Mouse (Mus musculus) kidney, adult 11 months (tissue): ENCODE results near the gene Lbhd1.
"Not testable (repeated sequence)": the region's sequence is repeated elsewhere in the genome, so short reads cannot be mapped to it uniquely, and the experiment has no call there.

Experiments used
- DNase-seq: peaks from one replicate; pipeline ENCODE4 v3.0.0; 2022

Lbhd1 gene

GRCm38 (mm10) chr19:8872266-8872840 is 11.2 kb upstream of the Lbhd1 start:
- no peak for DNase-seq

DNA sequence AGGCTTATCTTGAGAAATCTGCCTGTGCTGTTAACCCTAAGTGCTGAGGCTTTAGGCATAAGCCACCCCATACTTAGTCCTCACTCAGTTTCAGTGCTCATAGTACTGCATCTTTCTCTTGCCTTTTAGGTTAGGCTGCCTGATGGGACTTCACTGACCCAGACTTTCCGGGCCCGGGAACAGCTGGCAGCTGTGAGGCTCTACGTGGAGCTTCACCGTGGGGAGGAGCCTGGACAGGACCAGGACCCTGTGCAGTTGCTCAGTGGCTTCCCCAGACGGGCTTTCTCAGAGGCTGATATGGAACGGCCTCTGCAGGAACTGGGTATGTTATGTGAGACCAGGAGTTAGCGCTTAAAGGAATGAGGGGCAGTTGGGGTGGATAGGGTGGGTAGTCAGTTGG is 8.5 kb upstream of the Lbhd1 start:
- no peak for DNase-seq

GRCm38 (mm10) chr19:8880311-8881033 is 3.1 kb upstream of the Lbhd1 start, which contains the start of gene Uqcc3:
TSS of gene Uqcc3 (minus strand) at chr19:8880923.
- peak; percentile 91 for DNase-seq

GRCm38 (mm10) chr19:8881034-8881392 is 2.5 kb upstream of the Lbhd1 start:
- no peak for DNase-seq

DNA sequence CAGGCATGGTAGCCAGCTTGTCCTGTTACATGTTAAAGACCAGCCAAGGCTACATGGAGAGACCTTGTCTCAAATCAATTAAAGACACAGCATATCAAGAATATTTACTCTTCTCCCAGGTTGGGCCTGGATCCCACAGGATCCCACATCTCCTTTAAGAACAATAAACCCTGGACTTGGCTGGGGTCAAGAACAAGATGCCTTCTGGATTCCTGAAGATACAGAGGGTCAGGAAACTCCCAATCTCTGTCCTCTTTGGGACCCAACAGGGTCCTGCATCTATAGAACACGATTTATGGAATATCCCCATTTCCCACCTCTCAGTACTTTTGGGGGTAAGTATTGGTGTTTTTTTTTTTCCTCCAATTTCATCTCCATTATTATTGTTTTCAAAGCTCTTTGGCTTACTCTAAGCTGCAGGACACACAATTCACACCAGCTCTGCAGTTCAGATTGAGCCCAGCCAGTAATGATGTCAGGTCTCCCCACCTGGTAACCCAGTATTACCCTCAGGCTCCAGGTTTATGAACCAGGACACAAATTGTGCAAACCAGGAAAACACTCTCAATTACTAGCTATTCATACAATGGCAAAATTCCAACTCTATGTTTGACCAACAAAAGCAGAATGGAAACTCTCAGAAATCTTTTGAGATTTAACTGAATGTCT is 3.5 kb downstream of the Lbhd1 start:
- no peak for DNase-seq

GRCm38 (mm10) chr19:8887585-8888463 is 4.3 kb downstream of the Lbhd1 start:
- DNase-seq, result no peak

DNA sequence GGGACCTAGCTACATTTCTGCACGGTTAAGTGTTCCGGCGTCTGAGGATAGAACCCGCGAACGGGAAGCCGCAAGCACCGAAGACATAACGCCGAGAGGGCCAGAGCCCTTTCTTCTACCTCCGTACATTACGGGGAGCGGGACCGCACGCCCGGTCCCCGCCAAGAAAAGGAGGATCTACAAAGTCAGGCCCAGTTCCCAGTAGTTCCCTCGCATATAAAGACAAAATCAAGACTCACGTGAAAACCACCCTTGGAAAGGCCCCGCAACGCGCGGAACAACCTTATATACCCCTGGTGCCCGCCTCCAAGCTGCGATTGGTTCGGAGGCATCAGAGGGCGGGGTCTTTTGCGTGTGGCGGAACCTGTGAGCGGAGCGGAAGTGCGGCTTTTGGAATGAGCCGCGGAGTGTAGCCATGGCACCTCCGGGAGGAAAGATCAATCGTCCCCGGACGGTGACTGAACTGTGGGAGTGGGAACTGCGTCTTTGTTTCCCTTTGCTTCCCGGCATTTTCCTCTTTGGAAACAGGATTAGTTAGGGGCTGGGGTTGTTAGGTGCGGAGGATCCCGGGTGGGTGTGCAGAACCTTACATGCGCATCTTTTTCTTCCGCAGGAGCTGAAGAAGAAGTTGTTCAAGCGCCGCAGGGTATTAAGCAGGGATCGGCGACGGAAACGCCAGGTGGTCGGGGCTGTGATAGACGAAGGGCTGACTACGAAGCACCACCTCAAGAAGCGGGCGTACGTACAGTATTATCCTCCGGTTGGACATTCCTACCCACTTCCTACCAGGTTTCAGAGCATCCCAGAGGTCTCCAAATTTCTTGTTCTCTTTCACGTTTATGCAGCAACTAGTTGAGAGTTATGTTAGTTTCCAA is 5.2 kb downstream of the Lbhd1 start, which contains the start of the genes 1810009A15Rik and Gm49416:
TSS of gene 1810009A15Rik (plus strand) at position 343 of the 875 bp plus-strand sequence.
TSS of gene Gm49416 (plus strand) at position 416 of the 875 bp plus-strand sequence.
- DNase-seq, result peak; percentile 93

DNA sequence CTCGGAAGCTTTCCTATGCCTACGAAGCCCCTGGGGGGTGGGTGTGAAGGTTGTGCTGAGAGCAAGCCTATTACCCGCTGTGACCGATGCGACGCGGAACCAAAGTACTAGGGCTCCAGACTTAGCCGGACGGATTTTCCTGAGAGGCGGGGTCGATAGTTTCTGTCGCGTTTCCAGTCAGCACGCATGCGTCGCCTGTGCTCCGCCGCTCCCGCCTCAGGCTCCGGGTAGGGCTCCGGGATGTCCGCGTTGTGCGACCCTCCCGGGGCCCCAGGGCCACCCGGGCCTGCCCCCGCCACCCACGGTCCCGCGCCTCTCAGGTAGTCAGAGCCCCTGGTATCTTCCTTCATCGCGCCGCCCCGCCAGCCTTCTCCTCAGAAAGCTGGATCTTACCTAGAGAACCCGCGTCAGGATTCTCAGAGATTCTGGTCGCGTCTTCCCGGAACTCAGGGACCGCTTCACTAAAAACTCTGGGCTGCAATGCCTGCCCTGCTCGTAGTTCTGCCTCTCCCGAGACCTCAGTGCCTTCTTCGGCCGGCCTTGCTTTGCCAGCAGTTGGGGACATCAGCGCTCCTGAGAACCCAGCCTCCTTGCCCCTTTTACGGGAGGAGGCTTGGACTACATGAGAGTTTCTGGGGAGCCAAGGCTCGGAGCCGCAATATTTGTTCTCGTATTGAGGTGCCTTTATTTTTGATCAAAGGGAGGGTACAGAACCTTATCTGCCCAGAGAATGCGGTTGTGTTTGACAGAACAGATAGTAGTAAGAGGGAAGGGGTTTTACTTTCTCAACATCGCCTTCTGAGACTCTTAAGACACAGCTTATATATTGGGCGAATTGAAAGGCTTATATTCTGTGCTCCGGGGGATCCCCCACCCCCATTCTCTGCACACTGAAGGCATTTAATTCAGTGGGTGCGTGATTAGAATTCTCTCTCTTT is 9.6 kb downstream of the Lbhd1 start, which contains the start of gene Ints5:
TSS of gene Ints5 (plus strand) at position 177 of the 938 bp plus-strand sequence.
- peak; percentile 75 for DNase-seq

- no peak for DNase-seq
These were observed 11.9 kb downstream of the Lbhd1 start for GRCm38 (mm10) chr19:8895397-8895960.

DNA sequence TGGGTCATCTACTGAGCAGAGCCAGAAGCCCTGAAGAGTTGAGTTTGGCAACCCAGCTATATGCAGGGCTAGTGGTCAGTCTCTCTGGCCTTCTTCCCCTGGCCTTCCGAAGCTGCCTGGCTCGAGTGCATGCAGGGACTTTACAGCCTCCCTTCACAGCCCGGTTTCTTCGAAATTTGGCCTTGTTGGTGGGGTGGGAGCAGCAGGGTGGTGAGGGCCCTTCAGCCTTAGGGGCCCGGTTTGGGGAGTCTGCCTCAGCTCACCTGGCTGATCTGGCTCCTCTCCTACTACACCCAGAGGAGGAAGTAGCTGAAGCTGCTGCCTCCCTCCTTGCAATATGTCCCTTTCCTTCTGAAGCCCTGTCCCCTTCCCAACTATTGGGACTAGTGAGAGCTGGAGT is 12.7 kb downstream of the Lbhd1 start:
- not testable (repeated sequence) for DNase-seq

- peak; percentile 55 for DNase-seq
These were observed 13.8 kb downstream of the Lbhd1 start for GRCm38 (mm10) chr19:8897211-8897864.

- peak; percentile 96 for DNase-seq
These were observed 14.4 kb downstream of the Lbhd1 start, which contains the start of gene Ganab for GRCm38 (mm10) chr19:8897865-8898495. TSS of gene Ganab (plus strand) at chr19:8898071.

DNA sequence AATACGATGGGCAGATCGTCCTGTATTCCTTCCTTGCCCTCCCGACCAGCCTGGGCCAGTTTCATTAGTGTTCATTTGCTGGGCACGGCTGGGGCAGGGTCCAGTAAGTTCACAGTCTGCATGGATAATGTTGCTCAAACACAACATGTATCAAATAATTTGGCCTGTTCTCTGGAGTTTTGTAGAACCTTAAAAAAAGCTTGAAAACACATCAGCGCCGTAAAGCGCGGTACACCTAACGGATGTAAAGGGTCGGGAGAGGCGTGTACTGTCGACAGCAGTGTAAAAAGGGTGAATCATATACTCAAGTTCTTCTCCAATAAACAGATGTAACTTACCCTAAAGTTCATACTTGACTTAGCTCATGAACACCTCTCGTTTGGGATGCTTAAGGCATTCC is 15.0 kb downstream of the Lbhd1 start:
- DNase-seq, result no peak

DNA sequence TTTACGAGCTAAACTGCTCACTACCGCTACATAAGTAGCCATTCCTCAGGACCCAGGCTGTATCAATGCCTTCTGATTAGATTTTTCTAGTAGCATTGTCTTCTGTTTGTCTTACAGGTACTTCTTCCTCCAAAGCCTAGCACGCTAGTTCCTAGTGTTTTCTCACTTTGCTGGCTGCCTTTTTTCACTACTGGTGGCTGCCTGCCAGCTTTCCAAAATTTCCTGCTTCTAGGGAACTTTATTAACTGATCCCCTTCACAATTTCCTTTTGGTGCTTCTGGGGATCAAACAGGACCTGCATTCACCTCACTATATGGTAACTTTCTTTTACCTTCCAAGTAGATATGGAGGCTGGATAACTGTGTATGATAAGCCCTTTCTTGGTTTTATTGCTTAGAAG is 15.5 kb downstream of the Lbhd1 start:
- no peak for DNase-seq

- no peak for DNase-seq
These were observed 19.9 kb downstream of the Lbhd1 start for GRCm38 (mm10) chr19:8903412-8903811.

- no peak for DNase-seq
These were observed 25.0 kb downstream of the Lbhd1 start for GRCm38 (mm10) chr19:8908531-8908930.

GRCm38 (mm10) chr19:8911810-8912209 is 28.3 kb downstream of the Lbhd1 start:
- DNase-seq, result no peak

DNA sequence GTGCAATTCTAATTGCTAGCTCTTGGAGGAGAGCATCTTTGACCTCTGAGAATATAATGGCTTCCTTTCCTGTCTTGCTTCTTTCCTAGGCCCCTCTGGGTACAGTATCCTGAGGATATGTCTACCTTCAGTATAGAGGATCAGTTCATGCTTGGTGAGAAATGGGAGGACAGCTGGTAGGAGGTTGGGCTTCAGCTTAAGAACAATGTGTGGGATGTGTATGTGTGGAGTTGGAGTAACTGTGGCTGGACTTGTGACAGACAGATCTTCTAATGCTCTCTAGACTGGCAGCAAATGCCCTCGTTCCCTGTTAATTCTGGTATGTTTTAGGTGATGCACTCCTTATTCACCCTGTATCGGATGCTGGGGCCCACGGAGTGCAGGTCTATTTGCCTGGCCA is 30.7 kb downstream of the Lbhd1 start:
- no peak for DNase-seq

- no peak for DNase-seq
These were observed 35.5 kb downstream of the Lbhd1 start for GRCm38 (mm10) chr19:8919000-8919399.
